Mouse (Mus musculus): Measurements from ENCODE around the gene Slamf1. TPM values are rescaled to one million over a fixed set of nuclear protein-coding genes. Genes with fewer than 3 reads are reported as not detected.
A peak's percentile ranks its signal among the peaks of the same experiment; 100 is the strongest.
"Not testable (repeated sequence)": the region's sequence is repeated elsewhere in the genome, so short reads cannot be mapped to it uniquely, and the experiment has no call there.

The Slamf1 gene
- total and polyA plus RNA-seq, 2 experiments from 2014 or later, result 0.15 to 0.19 TPM

DNA sequence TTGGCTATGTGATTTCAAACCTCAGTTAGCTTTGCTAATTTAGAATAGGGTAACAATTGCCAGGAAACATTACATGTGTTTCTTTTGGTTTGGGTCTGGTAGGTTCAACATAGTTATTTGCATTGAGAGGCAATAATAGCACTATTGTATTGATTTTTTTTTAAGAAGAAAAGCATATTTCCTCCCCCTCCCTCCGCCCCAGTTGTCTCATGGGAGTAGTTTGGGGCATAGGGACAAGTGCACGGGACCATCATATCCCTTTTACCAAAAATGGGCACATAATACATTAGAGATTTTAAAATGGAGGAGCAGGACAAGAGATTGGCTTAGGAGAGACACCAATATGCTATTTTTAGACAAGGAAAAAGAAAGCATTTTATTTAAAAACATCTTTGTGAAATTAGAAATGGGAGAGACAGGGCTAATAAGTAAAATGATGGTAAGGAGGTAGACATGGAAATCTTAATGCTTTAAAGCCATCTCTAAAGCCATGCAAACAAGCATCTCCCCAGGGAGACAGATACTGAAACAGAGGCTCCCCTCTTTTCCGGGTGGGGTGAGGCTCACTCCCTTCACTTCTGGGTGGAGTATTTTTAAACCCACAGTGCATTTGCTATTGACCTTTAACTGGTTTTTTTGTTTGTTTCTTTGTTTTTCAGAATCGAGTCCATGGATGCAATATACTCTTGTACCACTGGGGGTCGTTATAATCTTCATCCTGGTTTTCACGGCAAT is 20.5 kb downstream of the Slamf1 start:
- no peaks in the 10 kb centered on the region for H3K27me3 ChIP-seq (ENCODE audit: insufficient read depth, low read length)
- ATAC-seq (no peak), DNase-seq (no peak)
- no peak overlapping the region for H3K4me2 ChIP-seq (ENCODE audit: low read depth)
- TF ChIP-seq CTCF (IDR thresholded peaks at IDR 0.05; ENCODE audit: low read depth), result no peak
- no peaks in the 10 kb centered on the region for H3K36me3 ChIP-seq (ENCODE audit: insufficient read depth)
- H3K4me3 ChIP-seq (ENCODE audit: low read depth, low read length), result no peak overlapping the region
- no peaks in the 10 kb centered on the region for H3K4me1 ChIP-seq (ENCODE audit: insufficient read depth)
- no peaks in the 10 kb centered on the region for H3K9me3 ChIP-seq (ENCODE audit: low read length)
- WGBS, result 67% methylated on average over 6 of the region's 6 CpGs
- H3K27ac ChIP-seq (ENCODE audit: low read depth, low read length), result no peak overlapping the region
- H3K9ac ChIP-seq, result no peak overlapping the region

DNA sequence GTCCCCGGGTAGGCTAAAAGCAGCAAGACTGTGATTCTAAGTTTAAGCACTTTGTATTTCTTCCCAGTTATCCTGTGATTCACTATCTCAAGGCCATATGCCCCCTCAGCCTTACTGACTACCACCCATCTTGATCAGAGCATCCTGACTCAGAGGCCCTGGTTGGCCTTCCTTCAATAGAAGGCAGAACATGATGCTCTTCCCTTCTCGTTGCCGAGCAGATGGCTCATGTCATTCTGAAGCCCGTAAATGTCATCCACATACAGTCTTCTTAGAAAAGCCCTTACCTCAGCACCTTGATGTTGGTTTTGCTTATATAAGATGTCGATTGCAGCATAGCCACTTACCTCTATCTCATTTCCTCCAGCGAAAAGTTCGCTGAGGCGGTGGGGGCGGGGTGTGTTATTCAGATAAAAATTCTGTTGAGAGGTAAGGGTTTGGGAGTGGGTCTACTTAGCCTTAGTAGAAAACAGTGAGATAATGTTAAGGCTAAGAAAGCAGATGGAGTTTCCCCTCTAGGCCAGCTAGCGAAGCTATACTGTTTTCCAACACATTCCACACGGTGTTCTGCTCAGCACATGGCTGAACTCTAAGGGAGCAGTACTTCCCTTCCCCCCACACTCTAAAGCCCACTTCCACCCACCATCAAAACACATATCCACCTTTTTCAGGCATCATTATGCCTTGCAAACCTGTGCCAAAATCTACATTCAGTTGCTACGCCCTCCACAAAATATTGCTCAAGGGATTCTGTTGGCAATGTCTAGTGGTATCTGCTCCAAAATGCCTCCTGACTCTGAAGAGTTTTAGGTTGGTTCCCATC is 21.7 kb downstream of the Slamf1 start:
- ATAC-seq, result peak; percentile 64
- Histone ChIP-seq H3K9me3 (ENCODE audit: low read length) (no peaks in the 10 kb centered on the region), H3K36me3 (ENCODE audit: insufficient read depth) (no peaks in the 10 kb centered on the region), H3K27me3 (ENCODE audit: insufficient read depth, low read length) (no peaks in the 10 kb centered on the region), H3K27ac (ENCODE audit: low read depth, low read length) (no peak overlapping the region), H3K9ac (no peak overlapping the region), H3K4me1 (ENCODE audit: insufficient read depth) (no peaks in the 10 kb centered on the region), H3K4me3 (ENCODE audit: low read depth, low read length) (no peak overlapping the region), H3K4me2 (ENCODE audit: low read depth) (no peak overlapping the region)
- no peak for TF ChIP-seq CTCF (IDR thresholded peaks at IDR 0.05; ENCODE audit: low read depth)
- 88% methylated on average over 12 of the region's 12 CpGs for WGBS
- no peak for DNase-seq

DNA sequence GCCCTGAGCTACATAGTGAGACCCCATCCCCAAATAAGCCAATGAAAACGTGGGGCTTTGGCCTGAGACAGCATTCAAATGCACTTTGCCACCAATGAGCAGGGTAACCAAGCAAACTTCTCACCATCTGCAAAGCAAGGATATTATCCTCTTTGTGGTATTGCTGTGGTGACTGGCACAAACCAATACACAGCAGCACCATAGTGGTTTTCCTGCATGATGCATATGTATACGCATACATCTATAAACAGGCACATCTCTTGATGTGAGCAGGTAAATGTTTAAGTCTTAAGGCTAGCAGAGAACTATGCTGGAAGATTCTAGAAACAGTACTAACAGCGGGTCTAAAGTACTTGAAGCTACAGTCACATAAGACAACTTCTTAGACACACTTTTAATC is 22.5 kb downstream of the Slamf1 start:
- Histone ChIP-seq H3K4me3 (ENCODE audit: low read depth, low read length) (no peak overlapping the region), H3K27ac (ENCODE audit: low read depth, low read length) (no peak overlapping the region), H3K27me3 (ENCODE audit: insufficient read depth, low read length) (no peaks in the 10 kb centered on the region), H3K9ac (no peak overlapping the region), H3K4me1 (ENCODE audit: insufficient read depth) (no peaks in the 10 kb centered on the region), H3K4me2 (ENCODE audit: low read depth) (no peak overlapping the region), H3K36me3 (ENCODE audit: insufficient read depth) (no peaks in the 10 kb centered on the region), H3K9me3 (ENCODE audit: low read length) (no peaks in the 10 kb centered on the region)
- 75% methylated on average over 3 of the region's 3 CpGs for WGBS
- no peak for TF ChIP-seq CTCF (IDR thresholded peaks at IDR 0.05; ENCODE audit: low read depth)
- ATAC-seq, result no peak
- no peak for DNase-seq

DNA sequence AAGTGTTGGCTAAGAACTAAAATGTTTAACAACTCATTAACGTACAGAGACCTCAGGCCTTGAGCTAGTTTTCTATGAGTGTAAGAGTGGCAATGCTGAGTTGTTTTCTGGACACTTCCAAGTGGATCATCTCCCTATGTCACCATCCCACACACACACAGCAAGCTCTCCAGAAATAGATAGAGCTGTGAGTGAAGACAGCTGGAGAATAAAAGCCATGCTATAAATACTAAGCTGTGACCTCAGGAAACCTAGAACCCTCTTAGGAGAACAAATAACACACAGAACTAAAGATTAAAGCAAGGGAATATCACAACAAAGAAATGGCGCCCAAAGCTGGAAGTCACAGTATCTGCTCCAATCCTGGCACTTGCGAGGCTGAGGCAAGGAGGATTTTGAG is 24.6 kb downstream of the Slamf1 start:
- no peaks in the 10 kb centered on the region for H3K36me3 ChIP-seq (ENCODE audit: insufficient read depth)
- no peak overlapping the region for H3K4me3 ChIP-seq (ENCODE audit: low read depth, low read length)
- no peak for DNase-seq
- H3K27ac ChIP-seq (ENCODE audit: low read depth, low read length), result no peak overlapping the region
- 87% methylated on average over 3 of the region's 3 CpGs for WGBS
- no peaks in the 10 kb centered on the region for H3K4me1 ChIP-seq (ENCODE audit: insufficient read depth)
- no peak overlapping the region for H3K9ac ChIP-seq
- TF ChIP-seq CTCF (IDR thresholded peaks at IDR 0.05; ENCODE audit: low read depth), result no peak
- H3K9me3 ChIP-seq (ENCODE audit: low read length), result no peaks in the 10 kb centered on the region
- no peak for ATAC-seq
- H3K4me2 ChIP-seq (ENCODE audit: low read depth), result no peak overlapping the region
- no peaks in the 10 kb centered on the region for H3K27me3 ChIP-seq (ENCODE audit: insufficient read depth, low read length)

DNA sequence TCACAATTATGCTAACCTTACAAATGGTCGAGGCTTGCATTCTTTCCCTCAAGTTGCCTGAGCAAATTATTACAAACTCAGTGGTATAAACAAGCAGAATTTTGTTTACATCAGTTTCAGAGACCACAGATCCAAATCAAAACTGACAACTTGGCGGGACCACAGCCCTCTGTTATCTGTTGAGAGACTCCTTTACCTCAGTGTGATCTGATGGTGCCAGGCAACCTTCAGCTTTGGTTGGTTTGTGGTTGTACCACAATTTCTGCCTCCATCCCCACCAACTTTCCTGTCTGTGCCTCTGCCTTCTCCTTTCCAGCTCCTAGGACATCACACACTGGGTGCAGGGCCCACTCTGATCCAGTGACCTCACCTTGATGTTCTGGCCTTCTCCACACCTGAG is 29.3 kb downstream of the Slamf1 start:
- ATAC-seq, result no peak
- Histone ChIP-seq H3K4me2 (ENCODE audit: low read depth) (no peak overlapping the region), H3K27ac (ENCODE audit: low read depth, low read length) (no peak overlapping the region), H3K27me3 (ENCODE audit: insufficient read depth, low read length) (no peaks in the 10 kb centered on the region), H3K4me1 (ENCODE audit: insufficient read depth) (no peaks in the 10 kb centered on the region), H3K9ac (no peak overlapping the region), H3K36me3 (ENCODE audit: insufficient read depth) (no peaks in the 10 kb centered on the region), H3K4me3 (ENCODE audit: low read depth, low read length) (no peak overlapping the region), H3K9me3 (ENCODE audit: low read length) (no peaks in the 10 kb centered on the region)
- TF ChIP-seq CTCF (IDR thresholded peaks at IDR 0.05; ENCODE audit: low read depth), result no peak
- WGBS, result 73% methylated on average over 2 of the region's 2 CpGs
- DNase-seq, result no peak

DNA sequence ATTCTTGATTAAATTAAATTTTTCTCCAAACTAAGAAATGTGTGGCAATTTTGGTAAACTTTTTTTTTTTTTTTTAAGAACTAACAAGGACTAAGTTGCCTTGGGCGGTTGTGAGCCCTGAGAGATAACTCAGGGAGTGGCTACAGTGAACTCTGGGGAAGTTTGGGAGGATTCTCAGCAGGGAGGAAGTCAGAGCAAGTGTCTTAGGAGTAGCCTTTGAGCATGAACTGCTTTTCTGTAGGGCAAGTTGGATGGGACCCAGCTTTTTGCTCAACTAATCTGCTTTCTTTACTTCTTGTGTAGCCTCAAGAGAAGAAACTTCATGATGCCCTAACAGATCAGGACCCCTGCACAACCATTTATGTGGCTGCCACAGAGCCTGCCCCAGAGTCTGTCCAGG is 30.9 kb downstream of the Slamf1 start:
- Histone ChIP-seq H3K27me3 (ENCODE audit: insufficient read depth, low read length) (no peaks in the 10 kb centered on the region), H3K9ac (no peak overlapping the region), H3K36me3 (ENCODE audit: insufficient read depth) (no peaks in the 10 kb centered on the region), H3K9me3 (ENCODE audit: low read length) (no peaks in the 10 kb centered on the region), H3K4me3 (ENCODE audit: low read depth, low read length) (no peak overlapping the region), H3K4me1 (ENCODE audit: insufficient read depth) (no peaks in the 10 kb centered on the region), H3K27ac (ENCODE audit: low read depth, low read length) (no peak overlapping the region), H3K4me2 (ENCODE audit: low read depth) (no peak overlapping the region)
- WGBS, result 71% methylated on average over 1 of the region's 1 CpGs
- DNase-seq (no peak), ATAC-seq (no peak)
- TF ChIP-seq CTCF (IDR thresholded peaks at IDR 0.05; ENCODE audit: low read depth), result no peak

DNA sequence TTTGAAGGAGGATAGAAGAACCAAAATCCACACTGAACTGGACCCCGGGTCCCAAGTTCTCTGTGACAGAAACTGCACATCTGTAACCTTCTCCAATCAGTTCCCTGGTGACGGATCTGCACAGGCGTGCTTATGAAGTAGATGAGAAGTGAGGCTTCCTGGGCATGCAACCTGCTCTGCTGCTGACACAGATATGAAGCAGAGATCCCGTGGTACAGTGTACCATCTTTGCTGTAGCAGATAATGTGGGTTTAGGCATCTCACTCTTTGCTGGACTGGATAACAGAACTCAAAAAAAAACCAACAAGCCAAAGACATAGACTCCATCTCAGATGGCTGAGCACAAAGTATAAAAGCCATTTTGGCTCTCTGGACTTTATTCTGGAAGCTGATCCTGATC is 32.7 kb downstream of the Slamf1 start:
- Histone ChIP-seq H3K9ac (no peak overlapping the region), H3K4me2 (ENCODE audit: low read depth) (no peak overlapping the region), H3K4me1 (ENCODE audit: insufficient read depth) (no peaks in the 10 kb centered on the region), H3K9me3 (ENCODE audit: low read length) (no peaks in the 10 kb centered on the region), H3K27me3 (ENCODE audit: insufficient read depth, low read length) (no peaks in the 10 kb centered on the region), H3K36me3 (ENCODE audit: insufficient read depth) (no peaks in the 10 kb centered on the region), H3K4me3 (ENCODE audit: low read depth, low read length) (no peak overlapping the region), H3K27ac (ENCODE audit: low read depth, low read length) (no peak overlapping the region)
- no peak for TF ChIP-seq CTCF (IDR thresholded peaks at IDR 0.05; ENCODE audit: low read depth)
- WGBS, result 85% methylated on average over 4 of the region's 4 CpGs
- ATAC-seq (no peak), DNase-seq (no peak)

DNA sequence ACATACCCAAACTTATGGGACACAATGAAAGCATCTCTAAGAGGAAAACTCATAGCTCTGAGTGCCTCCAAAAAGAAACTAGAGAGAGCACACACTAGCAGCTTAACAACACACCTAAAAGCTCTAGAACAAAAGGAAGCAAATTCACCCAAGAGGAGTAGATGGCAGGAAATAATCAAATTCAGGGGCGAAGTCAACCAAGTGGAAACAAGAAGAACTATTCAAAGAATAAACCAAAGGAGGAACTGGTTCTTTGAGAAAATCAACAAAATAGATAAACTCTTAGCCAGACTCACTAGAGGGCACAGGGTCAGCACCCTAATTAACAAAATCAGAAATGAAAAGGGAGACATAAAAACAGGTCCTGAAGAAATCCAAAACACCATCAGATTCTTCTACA is 44.1 kb downstream of the Slamf1 start:
- 94% methylated on average over 1 of the region's 1 CpGs for WGBS
- H3K27ac ChIP-seq (ENCODE audit: low read depth, low read length); H3K9ac ChIP-seq; H3K27me3 ChIP-seq (ENCODE audit: insufficient read depth, low read length); H3K4me2 ChIP-seq (ENCODE audit: low read depth); H3K36me3 ChIP-seq (ENCODE audit: insufficient read depth); ATAC-seq; H3K4me3 ChIP-seq (ENCODE audit: low read depth, low read length); H3K9me3 ChIP-seq (ENCODE audit: low read length); DNase-seq; H3K4me1 ChIP-seq (ENCODE audit: insufficient read depth): not testable (repeated sequence)
